Mouse (Mus musculus): Measurements from ENCODE around the gene Jak3. TPM values are rescaled to one million over a fixed set of nuclear protein-coding genes. Genes with fewer than 3 reads are reported as not detected.

The Jak3 gene
- 1 to 10 TPM; 3.9 to 5.8 TPM for total RNA-seq (2021)
- long read RNA-seq, experiment 1, full-length matches to known transcripts, result 9 of 27 reads
- long read RNA-seq, experiment 1, partial matches to known transcripts, result 10 of 27 reads
- long read RNA-seq, experiment 1, other reads (novel, unspliced or antisense), result 8 of 27 reads
- long read RNA-seq, experiment 2, full-length matches to known transcripts, result 10 of 19 reads
- long read RNA-seq, experiment 2, partial matches to known transcripts, result 5 of 19 reads
- long read RNA-seq, experiment 2, other reads (novel, unspliced or antisense), result 4 of 19 reads

- DNase-seq, result peak; percentile 39
Observed at GRCm38 (mm10) chr8:71676020-71676741, at the start of gene Jak3. Gene Jak3 (plus strand): TSS chr8:71676296.

DNA sequence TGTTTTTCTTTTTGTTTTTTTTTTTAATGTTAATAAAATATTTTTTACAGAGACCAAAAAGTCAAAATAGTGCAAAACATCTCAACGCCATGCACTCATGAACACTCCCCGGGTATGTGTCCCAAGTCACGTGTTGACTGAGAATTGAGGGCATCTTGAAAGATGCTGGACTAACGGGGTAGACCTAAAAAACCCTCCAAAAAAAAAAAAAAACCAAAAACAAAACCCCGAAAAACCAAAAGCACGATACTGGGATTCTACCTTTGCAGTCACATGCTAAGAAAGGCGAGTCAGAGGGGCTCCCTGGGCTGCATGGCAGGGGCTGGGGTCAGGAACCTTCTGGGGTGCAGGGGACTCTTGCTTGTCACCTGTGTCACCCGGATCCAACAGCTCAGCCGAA lies 49.3 kb upstream of the Jak3 start:
- no peak for DNase-seq

- DNase-seq, result no peak
Observed at GRCm38 (mm10) chr8:71627265-71628099, 48.6 kb upstream of the Jak3 start.

DNA sequence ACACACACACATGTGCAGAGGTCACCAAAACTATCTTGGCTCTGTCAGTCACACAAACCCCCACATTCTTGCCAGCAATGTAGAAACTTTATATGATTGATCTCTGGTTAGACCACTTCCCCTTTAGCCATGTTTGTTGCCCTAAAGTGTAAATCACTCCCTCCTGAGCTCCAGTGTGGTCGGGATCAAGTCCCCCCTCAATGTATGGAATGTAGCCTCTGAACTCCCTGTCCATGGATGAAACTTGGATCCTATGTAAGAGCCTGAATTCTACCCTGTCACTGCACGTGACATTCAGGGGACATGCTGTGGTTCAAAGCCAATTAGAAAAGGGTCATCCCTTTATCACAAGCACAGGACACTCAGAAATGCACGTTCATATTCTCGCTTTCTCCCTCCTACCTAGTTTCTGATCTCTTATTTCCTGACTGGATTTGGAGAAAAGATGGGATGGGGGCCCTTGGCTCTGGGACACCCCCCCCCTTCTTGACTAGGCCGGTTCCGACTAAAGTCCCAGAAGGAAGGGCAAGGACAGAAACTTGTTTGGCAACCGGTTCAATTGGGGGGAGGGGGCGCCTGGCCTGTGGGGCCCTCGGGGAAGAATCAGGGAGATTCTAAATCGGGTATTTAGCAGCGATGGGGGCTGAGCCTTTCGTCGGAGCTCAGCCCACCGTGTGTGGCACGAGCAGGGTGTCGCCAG lies 47.5 kb upstream of the Jak3 start:
- no peak for DNase-seq

DNA sequence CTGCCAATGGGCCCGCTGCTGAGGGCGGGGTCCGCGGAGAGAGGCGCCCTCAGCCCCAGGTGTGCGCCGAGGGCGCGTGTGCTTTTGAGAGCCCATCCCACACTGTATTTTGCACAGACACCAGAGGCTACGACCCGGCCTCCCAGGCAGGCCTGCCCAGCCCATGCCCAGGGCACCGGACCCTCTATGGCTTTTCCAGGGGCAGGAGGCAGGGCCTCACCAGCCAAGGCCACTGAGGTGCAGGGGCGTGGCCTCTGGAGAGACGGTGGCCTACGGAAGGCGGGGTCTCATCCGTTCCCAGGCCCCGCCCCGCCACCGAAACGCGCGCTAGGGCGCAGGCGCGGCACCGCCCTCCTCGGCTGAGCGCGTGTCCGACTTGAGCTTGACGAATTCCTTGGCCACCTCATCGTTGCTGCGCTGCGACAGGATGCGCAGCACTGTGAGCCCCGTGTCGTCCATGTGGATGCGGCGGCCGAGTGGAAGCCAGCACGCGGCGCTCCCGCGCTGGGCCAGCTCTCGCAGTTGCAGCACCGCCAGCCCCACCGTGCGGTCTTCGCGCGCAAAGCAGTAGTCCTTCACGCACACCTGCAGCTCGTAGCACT lies 46.9 kb upstream of the Jak3 start:
- peak; percentile 90 for DNase-seq

- peak; percentile 38 for DNase-seq
Observed at GRCm38 (mm10) chr8:71629781-71630212, 46.3 kb upstream of the Jak3 start.

GRCm38 (mm10) chr8:71630761-71631160 lies 45.3 kb upstream of the Jak3 start:
- DNase-seq, result no peak

- DNase-seq, result no peak
Observed at GRCm38 (mm10) chr8:71631897-71632296, 44.2 kb upstream of the Jak3 start.

- DNase-seq, result peak; percentile 60
Observed at GRCm38 (mm10) chr8:71633164-71633563, 42.9 kb upstream of the Jak3 start.

DNA sequence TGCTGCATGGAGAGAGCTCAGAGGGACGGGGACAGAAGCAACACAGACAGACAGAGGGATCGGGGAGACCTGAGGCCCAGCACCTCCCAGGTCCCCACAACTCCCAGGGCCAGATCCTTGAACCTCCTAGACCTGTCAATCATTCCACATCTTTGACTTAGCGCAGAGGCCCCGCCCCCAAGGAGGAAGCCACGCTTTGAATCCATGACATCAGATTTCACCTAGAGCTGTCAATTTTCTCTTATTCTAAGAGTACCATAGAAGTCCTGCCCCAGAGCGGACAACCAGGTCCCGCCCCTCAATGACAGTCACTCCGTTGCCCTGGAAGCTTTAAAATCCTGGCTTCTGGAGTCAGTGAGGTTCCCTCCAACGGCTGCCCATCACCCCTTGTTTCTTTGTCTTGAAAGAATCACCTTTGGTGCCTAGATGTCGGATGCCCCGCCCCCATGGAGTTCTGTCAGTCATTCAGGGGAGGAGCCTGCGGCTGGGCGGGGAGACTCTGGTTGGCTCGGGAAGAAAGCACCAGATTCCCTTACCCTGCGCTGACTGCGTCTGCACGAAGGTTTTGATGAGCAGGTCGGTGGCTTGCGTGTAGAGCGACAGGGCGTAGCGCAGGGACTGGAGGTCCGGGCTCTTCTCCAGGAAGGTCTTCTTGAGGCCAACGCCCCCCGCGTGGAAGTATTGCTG lies 42.0 kb upstream of the Jak3 start:
- no peak for DNase-seq

GRCm38 (mm10) chr8:71637149-71638095 lies 38.7 kb upstream of the Jak3 start:
- DNase-seq, result no peak

DNA sequence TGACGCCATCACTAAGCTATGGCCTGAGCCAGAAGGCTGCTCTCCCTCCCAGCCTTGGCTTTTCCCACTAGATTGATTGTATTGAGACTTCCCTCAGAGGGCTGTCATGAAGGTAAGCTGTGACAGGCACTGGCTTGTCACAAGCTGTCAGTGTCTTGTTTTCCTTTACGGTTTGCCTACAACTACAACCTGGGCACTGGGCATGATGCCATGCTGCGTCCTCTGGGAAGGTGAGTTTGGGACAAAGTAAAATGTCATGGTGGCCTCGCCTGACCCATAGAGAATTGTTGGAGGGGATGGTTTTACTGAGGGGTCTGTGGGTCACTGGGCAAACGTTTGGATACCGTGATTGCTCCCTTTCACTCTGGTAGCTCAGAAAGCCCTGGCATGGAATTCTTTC lies 37.8 kb upstream of the Jak3 start:
- no peak for DNase-seq

GRCm38 (mm10) chr8:71639318-71639717 lies 36.8 kb upstream of the Jak3 start:
- no peak for DNase-seq

- DNase-seq, result no peak
Observed at GRCm38 (mm10) chr8:71645510-71645909, 30.6 kb upstream of the Jak3 start.

DNA sequence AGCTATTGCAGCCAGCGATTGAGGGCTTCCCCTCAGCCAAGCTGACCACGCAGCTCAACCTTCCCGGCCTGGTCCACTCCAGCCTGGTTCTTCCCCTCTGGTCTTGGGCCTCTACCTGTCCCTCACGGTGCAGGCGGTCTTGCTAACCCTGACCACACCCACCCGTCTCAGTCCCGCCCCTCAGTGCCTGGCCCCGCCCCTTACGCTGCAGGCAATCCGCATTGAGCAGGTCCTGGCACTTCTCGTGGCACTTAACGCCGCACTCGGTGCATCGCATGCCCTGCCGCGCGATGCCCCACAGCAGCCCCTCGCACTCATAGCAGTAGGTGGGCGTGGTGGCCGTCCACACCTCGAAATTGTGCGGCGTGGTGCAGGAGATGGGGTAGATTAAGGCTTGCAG lies 21.5 kb upstream of the Jak3 start:
- no peak for DNase-seq

- no peak for DNase-seq
Observed at GRCm38 (mm10) chr8:71657816-71658215, 18.3 kb upstream of the Jak3 start.

- DNase-seq, result no peak
Observed at GRCm38 (mm10) chr8:71658515-71659049, 17.5 kb upstream of the Jak3 start.

- no peak for DNase-seq
Observed at GRCm38 (mm10) chr8:71659751-71660150, 16.3 kb upstream of the Jak3 start.

DNA sequence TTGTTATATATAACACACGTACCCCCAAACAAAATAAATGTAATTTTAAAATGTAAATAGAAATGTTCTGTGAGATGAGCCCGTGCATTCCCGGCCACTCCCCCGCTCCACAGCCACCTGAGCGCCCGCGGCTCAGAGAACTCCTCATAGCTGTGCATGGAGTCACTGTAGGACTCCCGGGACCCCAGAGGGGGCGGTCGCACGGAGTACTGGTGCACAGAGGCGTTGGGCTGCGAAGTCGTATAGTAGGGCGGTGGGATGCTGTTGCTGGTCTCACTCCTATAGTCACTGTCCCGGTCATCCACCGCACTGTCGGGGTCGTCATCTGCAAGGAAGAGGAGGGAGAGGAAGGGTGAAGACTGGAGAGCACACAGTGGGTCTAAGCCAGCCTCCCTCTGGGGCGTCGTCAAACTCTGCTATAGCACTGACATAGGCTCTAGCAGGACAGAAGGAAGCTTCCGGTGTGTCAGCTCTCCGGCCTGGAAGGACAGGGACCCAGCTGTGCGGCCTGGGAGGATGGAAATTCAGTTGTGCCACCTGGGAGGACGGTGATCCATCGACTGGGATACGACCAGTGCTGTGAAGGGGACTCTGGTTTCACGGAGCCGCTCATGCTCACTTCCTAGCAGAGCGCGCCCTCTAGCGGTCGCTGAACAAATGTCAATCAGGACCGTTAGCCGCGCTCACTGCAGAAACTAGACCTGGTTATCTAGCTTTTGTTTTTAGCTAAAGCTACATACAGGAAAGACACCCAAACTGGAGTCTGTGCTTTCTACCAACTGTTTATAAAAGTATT lies 15.6 kb upstream of the Jak3 start:
- peak; percentile 90 for DNase-seq

Data from gastrocnemius, postnatal 10 days (tissue).